Mouse (Mus musculus) ES-E14 (cell line): ENCODE data around the gene Ctrc. TPM values are rescaled to one million over a fixed set of nuclear protein-coding genes. Genes with fewer than 3 reads are reported as not detected.

Experiments
- DNase-seq: peaks from one replicate; pipeline ENCODE4 v3.0.0-alpha.2; 2013; ENCODE audit warnings: low read depth, low spot score
- H3K27ac ChIP-seq: 2 replicates; pipeline ENCODE4 v1.5.1; 2012; ENCODE audit warnings: low read depth, mild to moderate bottlenecking, low read length, moderate library complexity, mixed read lengths; ENCODE audit not compliant: poor library complexity, insufficient read depth, severe bottlenecking
- H3K36me3 ChIP-seq: 2 replicates; pipeline ENCODE4 v1.6.1; 2012; ENCODE audit warnings: mild to moderate bottlenecking, low read length, moderate library complexity, mixed read lengths; ENCODE audit not compliant: control insufficient read depth, poor library complexity, insufficient read depth, severe bottlenecking
- H3K4me1 ChIP-seq, 2 experiments: fragments of 150-350 bp in 1 of 2; sonication (generic) in 1 of 2; 2 replicates each; pipeline ENCODE4 v1.6.1; 2012; ENCODE audit warnings: low read length in 2 of 2, mild to moderate bottlenecking in 1 of 2, mixed read lengths in 1 of 2; ENCODE audit not compliant: control insufficient read depth in 2 of 2, insufficient read depth in 2 of 2, poor library complexity in 1 of 2
- H3K4me3 ChIP-seq, 2 experiments: fragments of 150-350 bp in 1 of 2; sonication (generic) in 1 of 2; 2 replicates each; pipeline ENCODE4 v1.5.1; 2012; ENCODE audit warnings: low read length in 2 of 2, low read depth in 1 of 2, mild to moderate bottlenecking in 1 of 2, mixed read lengths in 1 of 2; ENCODE audit not compliant: insufficient read depth in 1 of 2, poor library complexity in 1 of 2, severe bottlenecking in 1 of 2
- H3K9ac ChIP-seq: 2 replicates; pipeline ENCODE4 v1.6.1; 2012; ENCODE audit warnings: low read depth, mild to moderate bottlenecking, low read length, mixed read lengths; ENCODE audit not compliant: poor library complexity, insufficient read depth, severe bottlenecking
- H3K9me3 ChIP-seq: fragments of 150-350 bp; sonication (generic); 2 replicates; pipeline ENCODE4 v1.6.1; 2012; ENCODE audit warnings: low read depth, mild to moderate bottlenecking, low read length; ENCODE audit not compliant: control insufficient read depth, insufficient read depth
- ZC3H11A ChIP-seq: IDR thresholded peaks from 2 replicates; pipeline ENCODE4 v1.6.1; 2012; ENCODE audit warnings: low read depth, mild to moderate bottlenecking, inconsistent platforms, low read length, borderline replicate concordance
- in situ Hi-C, 2 experiments: fragments of 600-800 bp; cut with MboI; formaldehyde crosslinking; loops; one replicate each; pipeline ENCODE4 v1.15.1; 2025; ENCODE audit warnings: low sequenced_read_pairs in 2 of 2, inconsistent platforms in 1 of 2; ENCODE audit not compliant: unreplicated experiment in 2 of 2
- total RNA-seq: library from RNA; depleted of rRNA; stranded (reverse); fragments of 300-350 nt; gene quantifications from 2 replicates; pipeline ENCODE4 v1.2.3, GENCODE M21; 2012; rRNA removed

The Ctrc gene
- total RNA-seq, 1 experiment, result not detected

- DNase-seq, result no peak
- Histone ChIP-seq H3K27ac (no peak overlapping the region), H3K4me1 (peaks cover 0 to 5% of the 10 kb centered on the region in 2 experiments; a peak in 2 of 4 replicates), H3K36me3 (peaks cover 25% of the 10 kb centered on the region), H3K9ac (no peak overlapping the region), H3K9me3 (no peaks in the 10 kb centered on the region), H3K4me3 (no peak overlapping the region)
- in situ Hi-C loops, result no loop called here
- no peak for TF ChIP-seq ZC3H11A
Measured at GRCm38 (mm10) chr4:141765008-141765407, 81.2 kb downstream of the Ctrc start.

Other genes starting within 250 kb of the Ctrc start
- gene Fblim1, start 240.3 kb downstream of the Ctrc start, total RNA-seq, result 71.3 and 112 TPM in 2 replicates
- 3.9 and 10.1 TPM in 2 replicates for gene Tmem82, start 227.7 kb downstream of the Ctrc start, total RNA-seq
- gene Slc25a34, start 222.5 kb downstream of the Ctrc start, total RNA-seq, result 0.76 and 0.79 TPM in 2 replicates
- 6.2 and 6.8 TPM in 2 replicates for gene Plekhm2, start 181.5 kb downstream of the Ctrc start, total RNA-seq
- 10.5 and 13.3 TPM in 2 replicates for gene Rsc1a1, start 160.8 kb downstream of the Ctrc start, total RNA-seq
- gene Ddi2, start 122.9 kb downstream of the Ctrc start, total RNA-seq, result 42.0 and 48.5 TPM in 2 replicates
- 0.62 and 1.3 TPM in 2 replicates for gene Agmat, start 99.7 kb downstream of the Ctrc start, total RNA-seq
- gene Dnajc16, start 55.4 kb downstream of the Ctrc start, total RNA-seq, result 12.1 and 19.3 TPM in 2 replicates
- 5.5 and 6.1 TPM in 2 replicates for gene Casp9, start 52.7 kb downstream of the Ctrc start, total RNA-seq
- 7.3 and 8.2 TPM in 2 replicates for gene Cela2a, start 20.2 kb downstream of the Ctrc start, total RNA-seq
- 6.2 and 9.2 TPM in 2 replicates for gene Efhd2, start 28.6 kb upstream of the Ctrc start, total RNA-seq
- gene Fhad1, start 168.7 kb upstream of the Ctrc start, total RNA-seq, result 0.49 and 0.74 TPM in 2 replicates
- gene Tmem51, start 237.9 kb upstream of the Ctrc start, total RNA-seq, result 13.6 and 24.0 TPM in 2 replicates